Mouse (Mus musculus): ENCODE measurements around the gene Fabp2.

DNA sequence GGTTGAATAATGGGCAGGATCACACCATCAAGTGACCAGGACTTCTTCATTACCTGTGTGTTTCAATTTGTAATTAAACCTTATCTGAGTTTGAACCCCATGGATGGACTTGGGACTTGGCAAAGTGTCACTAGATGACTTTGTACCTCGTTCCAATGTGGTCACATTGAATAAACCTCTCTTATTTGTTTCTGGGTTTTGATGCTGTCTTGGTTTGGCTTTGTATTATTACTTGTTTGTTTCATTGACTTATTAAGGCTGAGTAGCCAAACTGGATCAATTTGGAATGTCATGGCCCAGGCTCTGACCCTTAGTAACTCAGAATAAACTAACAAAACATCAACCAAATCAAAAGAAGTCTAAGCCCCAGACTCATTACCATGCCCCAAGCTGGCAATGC, 23.3 kb upstream of the Fabp2 start:
- no peak for TF ChIP-seq POLR2A (IDR thresholded peaks at IDR 0.05; ENCODE audit: insufficient read depth, low read depth, low read length)
- TF ChIP-seq CTCF (IDR thresholded peaks at IDR 0.05; ENCODE audit: insufficient read depth, low read depth, low read length): no peak

Measured in olfactory bulb, adult 2 months (tissue).